Mouse (Mus musculus) spleen, postnatal 10 days (tissue): Measurements from ENCODE around the gene Pde4d.

Experiments used
- DNase-seq, 2 experiments: peaks; one replicate each; pipeline ENCODE4 v3.0.0; 2021 to 2022; ENCODE audit warnings: low spot score in 2 of 2

Pde4d gene

DNA sequence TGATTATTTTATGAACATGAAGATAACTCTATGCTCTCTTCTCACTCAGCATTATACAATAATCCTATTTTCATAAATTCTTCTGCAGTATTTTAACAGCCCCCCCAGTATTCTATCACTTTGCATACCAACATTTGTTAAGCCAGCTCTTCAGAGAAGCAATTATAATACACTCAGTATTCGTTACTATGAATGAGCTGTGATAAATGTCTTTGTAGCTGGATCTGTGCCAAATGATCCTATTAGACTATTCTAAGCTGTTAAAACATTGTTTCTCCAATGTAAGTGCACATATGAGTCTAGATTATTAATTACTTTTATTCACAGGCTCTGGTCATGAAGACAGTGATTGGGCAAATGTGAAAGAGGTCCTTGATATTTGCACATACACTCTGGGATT is 575.0 kb downstream of the Pde4d start:
- no peak for DNase-seq

DNA sequence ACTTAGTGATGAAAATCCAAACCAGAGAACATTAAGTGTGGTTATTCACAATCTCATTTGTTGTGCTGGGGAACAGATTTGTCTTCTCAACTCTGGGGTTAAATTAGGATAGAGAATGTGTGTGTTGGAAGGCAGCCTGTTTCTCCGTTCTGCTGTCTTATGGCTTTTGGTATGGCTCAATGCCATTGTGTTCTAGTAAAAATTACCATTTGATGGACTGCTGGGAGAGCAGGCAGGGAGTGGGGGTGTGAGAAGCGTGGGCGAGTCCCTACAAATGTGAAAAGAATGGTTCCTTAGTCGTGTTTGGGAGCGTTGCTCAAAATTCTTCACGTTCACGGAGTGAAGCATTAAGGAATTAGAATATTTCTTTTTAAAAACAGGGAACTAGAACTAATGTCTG is 597.4 kb downstream of the Pde4d start:
- DNase-seq, result no peak

DNA sequence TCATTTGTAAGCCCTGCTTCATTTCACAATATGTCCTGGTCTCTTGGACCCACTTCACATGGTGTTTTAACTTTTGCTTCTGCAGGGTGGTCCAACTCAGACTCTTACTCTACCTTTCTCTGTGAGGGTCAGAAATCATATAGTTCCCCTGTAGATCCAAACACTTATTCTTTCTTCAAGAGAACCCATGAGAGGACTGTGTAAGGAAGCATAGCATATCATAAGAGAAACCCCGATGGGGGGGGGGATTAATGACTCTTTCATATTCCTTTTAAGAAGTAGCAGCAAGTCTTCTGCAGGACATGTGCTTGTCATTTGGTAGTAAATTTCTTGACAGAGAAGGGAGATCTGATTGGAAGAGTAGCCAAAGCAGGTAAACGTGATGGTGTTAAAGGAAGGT is 603.1 kb downstream of the Pde4d start:
- no peak for DNase-seq

DNA sequence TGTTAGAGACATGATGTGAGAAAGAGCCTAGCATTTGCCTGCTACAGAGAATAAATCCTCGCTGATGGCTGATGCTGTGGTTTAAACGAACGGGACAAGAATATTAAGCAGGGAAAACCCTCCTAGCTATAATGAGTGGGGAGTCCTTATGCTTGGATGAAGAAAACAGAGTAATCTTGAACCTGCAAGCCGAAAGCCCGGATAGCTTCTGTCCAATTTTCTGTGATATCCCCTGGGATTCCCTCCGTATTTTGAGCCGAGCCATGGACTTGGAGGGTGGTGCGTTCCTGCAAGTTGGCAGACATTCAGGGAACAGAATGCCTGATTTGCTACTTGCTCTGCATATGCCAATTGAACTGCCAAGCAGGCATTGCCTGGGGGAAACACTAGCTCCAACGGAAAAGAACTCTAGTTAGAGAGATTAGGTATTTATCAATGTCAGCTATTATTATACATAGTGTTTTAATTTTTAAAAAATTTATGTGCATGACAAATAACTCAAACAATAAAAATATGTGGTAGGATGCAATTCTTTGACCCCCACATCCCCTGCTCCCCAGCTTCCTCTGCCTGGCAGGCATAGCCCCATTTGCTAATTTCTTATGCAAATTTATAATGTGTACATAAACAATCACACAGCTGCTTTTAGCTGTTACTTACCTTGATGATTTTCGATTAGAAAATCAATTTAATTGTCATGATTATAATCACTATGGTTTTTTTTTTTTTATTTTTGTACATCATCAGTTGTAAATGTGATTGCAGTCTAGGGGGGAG is 603.7 kb downstream of the Pde4d start:
- no peak for DNase-seq

DNA sequence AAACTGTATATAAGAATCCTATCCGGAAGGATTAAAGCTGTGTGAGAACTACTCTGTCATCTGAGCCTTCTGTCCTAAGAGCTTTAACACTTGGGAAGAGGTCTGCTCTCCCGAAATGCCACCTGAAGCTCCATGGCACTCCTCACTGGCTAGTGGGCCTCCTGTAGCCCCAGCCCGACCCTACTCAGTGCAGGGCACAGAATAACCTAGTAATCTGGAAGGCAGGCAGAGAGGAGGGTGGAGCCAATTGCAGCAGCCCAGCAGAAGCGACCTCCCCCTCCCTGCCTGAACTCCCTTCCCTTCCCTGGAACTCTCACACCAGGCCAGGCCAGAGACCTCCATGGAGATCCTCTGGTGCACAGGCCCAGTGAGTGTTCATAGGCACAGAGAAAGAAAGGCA is 608.3 kb downstream of the Pde4d start:
- DNase-seq, result no peak

DNA sequence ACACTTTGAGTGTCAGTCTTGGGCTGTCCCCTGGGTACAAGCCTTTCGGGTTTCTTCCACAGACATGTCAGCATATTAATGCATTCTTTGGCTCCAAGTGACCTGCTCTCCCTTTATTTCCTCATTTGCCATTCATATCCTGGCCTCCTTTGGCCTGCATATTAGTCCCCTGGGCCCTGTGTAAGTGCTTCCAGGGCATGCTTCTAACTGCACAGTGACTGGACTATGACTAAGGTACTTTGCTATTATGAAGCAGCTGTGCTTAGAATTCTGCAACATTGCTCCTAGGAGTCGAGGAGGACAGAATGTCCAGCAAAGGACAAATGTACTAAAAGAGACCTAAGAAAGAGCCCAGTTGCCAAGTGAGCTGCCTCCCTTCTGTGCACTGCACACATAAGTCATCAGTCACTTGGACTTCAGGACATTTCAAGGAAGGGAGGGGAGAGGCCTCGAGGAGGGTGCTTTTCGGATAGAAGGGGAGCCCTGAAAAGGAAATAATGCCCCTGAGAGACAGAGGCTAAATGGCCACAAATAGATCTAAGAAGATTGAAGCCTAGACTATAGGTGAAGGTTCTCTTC is 616.9 kb downstream of the Pde4d start:
- no peak for DNase-seq

DNA sequence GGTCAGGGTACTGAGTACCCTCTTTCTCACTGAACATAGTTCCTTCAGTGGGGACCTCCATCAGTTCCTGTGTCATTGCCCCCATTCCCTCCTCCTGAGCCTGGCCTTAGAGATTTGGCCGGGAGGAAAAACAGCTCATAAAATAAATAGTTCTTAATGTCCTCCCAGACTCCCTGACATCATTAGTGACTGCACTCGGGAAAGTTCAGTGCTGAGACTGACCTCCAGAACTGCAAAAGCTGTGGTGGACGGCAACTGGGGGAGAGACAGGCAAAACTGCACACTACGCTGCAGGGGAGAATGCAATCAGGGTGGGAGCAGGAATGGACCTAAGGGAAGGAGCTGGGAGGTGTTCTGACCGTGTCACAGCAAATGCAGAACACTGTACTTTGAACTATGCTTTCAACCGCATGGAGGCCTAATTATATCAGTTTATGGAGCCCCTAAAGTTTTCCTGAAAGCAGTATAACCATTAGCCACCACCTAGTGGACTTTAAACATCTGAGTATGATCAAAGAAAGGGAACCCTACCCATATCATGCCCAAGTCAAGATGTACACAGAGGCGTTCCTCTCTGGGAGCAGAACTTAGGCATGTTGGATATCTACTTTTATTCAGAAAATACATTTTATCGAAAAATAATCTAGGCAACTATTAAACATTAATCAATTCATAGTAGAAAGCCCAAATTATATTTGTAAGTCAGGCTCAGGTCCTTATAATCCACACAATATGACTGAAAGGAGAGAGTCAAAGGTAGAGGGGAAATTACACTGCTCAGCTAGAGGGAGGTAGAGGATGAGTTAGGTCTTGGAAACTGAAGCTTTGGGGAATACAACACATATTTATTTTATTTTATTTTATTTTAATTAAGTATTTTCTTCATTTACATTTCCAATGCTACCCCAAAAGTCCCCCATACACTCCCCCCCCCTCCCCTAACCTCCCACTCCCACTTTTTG is 618.8 kb downstream of the Pde4d start:
- DNase-seq, result no peak

DNA sequence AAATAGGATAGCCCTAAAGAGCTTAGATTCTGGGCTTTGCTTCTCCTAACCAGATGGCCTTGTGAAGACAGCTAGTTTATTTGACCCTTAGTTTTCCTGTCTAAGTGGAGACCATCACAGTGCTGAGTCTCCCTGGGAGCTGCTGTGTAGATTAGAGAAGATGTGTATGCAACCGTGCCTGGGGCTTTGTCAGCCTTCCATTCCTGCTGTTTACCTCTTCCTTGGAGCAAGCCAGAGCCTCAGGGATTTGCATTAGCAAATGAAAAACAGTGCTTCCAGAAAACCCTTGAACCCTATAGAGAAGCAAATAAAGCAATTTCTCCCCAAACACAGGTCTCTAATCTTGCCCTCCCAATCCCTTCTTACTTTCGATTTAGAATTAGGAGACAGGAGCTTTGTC is 623.6 kb downstream of the Pde4d start:
- no peak for DNase-seq

DNA sequence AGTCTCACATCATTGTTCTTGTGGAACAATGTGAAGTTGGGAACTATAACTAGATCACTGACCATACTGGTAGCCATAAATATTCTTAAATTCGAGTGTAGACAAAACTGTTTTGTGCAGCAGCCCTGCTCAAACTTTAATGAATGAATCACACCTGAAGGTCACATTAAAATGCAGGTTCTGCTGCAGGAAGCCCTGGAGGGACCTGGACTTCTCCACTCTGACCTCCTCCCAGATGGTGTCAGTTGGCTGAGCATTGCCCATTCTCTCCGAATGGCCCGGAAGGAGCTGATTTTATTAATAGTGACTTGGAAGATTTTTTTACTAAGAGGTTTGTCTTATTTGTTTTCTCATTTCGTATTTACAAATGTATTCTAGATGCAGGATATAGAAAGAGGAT is 624.3 kb downstream of the Pde4d start:
- no peak for DNase-seq

DNA sequence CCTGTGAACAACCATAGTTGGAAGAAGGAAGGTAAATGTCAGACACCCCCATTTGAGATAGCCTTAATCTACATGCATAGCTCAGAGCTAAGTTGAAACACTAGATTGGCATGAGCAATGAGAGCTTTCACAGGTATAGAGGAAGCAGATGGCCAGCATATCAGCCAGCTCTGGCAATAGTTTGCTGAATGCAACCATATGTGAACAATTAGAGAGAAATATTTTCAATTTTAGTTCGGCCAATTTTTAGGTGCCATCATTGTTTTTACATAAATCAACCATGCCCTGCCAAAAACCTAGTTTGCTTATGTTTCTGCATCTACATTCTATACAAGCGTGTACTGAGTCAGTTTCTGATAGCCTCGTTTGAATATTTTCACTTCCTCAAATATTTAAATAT is 642.9 kb downstream of the Pde4d start:
- DNase-seq, result no peak

DNA sequence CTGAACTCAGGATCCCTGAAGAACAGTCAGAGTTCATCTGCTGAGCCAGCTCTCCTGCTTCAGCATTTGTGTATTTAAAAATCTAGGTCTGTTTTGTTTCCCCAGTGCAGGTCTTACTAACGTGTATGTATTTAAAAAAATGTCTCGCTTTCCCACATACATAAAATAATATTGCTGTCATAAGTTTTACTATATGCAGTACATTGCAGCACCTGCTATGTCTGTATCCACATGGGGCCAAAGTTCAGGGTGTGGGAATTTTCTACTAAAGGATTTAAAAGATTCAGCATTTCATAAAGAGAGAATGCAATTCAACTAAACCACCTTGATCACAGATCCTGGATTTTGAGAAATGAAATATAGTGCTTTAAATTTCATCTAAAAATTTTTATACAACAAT is 646.9 kb downstream of the Pde4d start:
- no peak for DNase-seq

DNA sequence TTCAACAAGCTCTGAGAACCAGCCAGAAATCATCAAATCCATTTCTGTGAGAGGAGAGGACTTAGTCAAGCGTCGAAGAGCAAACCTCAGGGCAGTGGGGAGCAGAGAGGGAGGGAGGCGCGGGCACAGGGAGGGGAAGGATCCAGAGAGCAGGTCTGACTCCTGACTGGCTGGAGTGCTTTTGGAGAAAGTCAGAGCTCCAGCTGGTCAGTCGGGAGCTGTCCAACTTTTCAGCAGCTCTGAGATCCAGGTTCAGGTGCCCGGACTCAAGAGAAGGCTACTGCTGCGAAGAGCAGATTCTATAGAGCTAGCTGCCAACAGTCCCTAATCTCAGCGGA is 666.2 kb downstream of the Pde4d start:
- DNase-seq, result peak; percentile 3 to 28

DNA sequence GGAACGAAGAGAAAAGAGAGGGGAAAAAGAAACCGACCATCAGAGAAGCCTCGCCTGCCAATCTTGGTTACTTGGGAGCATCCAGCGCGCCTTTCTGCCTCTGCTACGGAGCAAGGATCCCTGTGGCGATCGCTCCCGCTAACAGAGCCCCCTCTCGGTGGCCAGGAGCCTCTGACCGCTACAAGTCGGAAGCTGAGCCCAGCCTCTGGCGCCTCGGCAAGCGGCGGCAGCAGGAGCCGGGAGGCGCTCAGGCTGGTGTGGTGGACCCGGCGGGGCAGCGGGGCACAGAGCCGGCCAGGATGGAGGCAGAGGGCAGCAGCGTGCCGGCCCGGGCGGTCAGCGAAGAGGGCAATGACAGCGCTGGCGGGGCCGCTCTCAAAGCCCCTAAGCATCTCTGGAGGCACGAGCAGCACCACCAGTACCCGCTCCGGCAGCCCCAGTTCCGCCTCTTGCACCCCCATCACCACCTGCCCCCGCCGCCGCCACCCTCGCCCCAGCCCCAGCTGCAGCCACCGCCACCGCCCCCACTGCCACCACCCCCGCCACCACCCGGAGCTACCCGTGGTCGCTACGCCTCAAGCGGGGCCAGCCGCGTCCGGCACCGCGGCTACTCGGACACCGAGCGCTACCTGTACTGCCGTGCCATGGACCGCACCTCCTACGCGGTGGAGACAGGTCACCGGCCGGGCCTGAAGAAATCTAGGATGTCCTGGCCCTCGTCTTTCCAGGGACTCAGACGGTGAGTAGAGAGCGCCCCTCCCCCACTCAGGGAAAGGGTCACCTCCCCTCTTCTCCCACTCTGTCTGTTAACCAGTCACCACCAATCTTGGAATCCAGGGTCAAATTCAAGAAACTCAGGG is 666.8 kb downstream of the Pde4d start:
- peak in 1 of 2 experiments; percentile 18 for DNase-seq

DNA sequence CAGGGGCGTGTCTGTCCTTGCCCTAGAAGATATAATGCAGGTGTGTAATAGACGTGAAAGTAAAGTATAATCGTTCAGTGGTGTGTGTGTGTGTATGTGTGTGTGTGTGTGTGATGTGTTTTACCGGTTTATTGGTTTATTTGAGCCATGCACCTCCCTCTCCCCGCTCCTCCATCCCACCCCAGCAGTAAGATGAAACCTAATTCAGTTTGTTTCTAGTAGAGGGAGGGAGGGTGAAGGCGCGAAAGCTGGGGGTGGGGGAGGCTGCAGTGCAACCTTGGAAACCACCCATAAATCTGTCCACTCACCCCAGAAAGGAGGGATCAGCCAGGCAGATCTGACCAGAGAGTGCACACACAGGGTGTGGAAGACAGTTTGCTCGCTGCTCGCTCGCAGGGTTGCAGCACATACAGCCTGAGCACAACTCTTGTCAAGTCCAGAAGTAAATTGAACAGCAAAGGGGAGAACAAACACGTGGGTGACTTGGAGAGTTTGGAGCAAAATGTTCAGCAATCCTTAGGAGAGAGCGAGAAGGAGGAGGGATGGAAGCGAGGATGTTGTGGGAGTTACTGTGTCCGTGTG is 667.6 kb downstream of the Pde4d start:
- DNase-seq, result no peak

DNA sequence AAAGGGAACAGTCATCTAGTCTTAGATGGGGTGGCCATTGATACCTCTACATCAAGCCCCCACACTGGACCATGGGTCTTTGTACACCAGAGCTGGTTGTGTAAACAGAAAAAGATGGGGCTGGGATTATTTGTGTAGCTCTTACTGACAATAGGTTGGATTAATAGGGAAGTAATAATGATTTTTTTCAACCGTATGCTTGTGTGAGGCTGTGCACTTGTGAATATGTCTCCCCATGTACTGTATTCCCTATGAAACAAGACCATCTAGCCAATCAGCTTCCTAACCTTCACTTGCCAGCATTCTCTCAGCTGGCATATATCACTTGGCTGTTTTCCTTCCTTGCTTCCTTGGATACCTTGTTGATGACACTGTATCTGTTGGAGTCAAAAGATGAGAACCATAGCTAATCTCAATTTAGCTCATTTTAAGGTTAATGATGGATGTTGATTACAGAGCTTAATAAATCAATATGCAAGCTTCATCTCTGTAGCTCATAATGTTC is 668.6 kb downstream of the Pde4d start:
- DNase-seq, result no peak

DNA sequence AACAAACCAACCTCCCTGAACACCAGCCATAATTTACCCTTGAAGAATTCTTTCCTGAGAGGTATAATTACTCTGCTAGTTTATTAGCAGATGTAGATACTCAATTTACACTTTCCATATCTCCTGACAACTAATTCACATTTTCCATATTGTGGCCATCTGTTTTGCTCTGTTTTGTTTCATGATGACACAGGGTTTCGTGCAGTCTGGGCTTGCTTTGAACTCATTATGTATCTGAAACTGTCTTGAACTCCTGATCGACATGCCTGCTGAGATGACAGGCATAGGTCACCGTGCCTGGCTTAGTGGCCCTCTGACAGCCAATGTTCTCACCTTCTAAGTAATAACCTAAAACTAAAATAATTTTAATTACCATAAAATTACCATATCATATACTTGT is 672.1 kb downstream of the Pde4d start:
- no peak for DNase-seq

DNA sequence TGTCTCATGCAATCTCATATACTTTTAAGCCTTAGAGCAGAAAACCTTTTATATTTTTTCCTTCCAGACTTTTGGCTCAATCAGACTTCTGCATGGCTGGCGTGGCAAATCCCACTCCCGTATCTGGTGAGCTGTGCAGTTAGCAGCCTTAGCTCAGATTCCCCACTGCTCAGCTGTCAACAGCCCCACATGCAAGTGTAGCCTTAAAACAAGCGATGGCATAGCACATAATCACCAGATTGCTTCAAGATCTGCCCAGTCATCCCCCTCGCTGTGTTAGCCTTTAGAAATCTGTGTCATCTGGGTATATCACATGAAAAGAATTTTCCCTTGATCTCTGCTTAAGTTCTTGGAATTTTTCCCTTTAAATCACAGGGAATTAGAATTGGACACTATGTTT is 686.7 kb downstream of the Pde4d start:
- no peak for DNase-seq

DNA sequence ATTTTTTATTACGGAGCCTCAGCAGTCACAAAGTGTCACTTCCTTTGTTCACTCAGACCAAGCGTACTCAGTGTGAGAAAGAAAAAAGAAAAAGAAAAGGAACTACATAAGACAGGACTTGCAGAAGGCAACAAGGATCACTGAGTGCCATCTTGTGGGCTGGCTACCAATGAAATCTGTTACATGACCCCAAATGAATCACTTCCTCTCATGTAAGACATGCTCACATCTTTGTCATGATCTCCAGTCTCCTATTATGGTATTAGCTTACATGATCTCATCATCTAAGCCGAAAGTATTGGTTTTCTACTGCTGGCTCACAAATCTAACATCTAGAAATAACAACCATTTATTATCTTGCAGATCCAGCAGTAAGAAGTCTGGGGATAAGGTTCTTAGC is 709.0 kb downstream of the Pde4d start:
- no peak for DNase-seq

DNA sequence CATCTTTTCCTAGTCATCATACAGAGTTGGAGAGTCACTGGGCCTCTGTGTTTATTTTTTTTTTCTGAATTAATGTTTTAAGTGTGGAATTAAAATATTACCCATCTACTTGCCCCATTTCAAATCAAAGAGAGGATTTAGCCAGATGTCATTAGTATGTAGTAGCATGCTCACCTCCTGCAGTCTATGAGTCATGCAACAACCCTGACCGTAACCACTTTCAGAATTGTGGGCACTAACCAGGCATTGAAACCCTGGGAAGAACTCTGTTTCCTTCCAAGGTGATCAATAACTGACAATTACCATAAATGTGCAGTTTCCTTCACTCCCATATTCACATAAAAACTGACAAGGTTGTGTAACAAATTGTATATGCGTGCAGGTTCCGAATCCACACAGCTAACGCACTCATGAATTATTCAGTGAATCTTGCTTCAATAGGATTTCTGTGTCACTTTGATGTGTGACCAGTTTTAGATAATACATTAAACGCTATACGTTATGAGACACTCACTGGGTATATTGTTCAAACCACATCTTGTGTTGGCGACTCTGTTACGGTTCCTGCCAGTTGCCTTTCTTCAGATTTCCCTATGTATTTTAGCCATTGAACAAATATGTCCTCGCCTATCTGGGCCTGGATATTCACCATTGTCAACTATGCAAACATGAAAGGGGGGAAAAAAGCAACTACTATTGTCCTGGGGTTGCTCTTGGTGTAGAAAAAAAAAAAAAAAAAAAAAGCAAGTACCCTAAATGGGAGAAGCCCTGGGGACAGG is 719.0 kb downstream of the Pde4d start:
- DNase-seq, result no peak

DNA sequence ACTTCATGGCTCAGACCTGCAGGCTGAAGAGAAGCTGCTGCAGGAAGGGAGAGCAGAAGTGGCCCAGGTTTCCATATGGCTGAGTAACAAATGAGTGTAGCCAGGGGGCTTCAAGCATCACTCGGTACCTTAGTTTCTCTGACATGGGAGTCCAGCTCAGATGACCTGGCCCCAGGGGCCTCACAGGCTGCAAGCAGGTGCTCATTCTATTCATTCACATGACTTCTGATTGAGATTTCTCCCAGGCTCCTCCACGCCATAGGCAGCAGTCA is 719.5 kb downstream of the Pde4d start:
- DNase-seq, result no peak

DNA sequence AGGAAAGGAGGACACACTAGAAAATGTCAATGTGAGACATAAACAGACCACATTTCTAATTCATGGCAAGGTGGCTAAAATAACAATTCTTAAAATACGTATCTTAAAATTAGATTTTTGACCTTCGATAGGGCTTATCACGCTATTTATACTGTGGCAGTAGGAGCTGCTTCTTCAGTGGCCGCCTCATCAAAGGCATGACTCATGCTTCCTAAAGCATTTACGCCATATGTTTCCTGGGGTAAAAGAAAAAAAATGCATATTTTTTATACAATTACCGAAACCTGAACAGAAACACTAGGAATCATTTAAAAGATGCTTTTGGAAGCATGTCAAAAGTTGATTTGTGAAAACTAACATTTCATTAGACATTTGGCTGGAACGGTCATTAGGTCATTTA is 721.9 kb downstream of the Pde4d start:
- no peak for DNase-seq
